Mouse (Mus musculus): ENCODE measurements around the gene Pdpr. TPM values are rescaled to one million over a fixed set of nuclear protein-coding genes. Genes with fewer than 3 reads are reported as not detected.

Pdpr gene
- polyA plus RNA-seq, 1 experiment from 2014 or later = 7.1 TPM

- DNase-seq (ENCODE audit: low spot score) (no peak), ATAC-seq (no peak)
- Histone ChIP-seq H3K4me1 (ENCODE audit: insufficient read depth, low read depth, low read length) (no peaks in the 10 kb centered on the region), H3K27ac (ENCODE audit: low read length) (no peak overlapping the region), H3K9me3 (ENCODE audit: low read length) (no peaks in the 10 kb centered on the region), H3K36me3 (ENCODE audit: insufficient read depth, low read length) (peaks cover 9% of the 10 kb centered on the region; the same call in 1 of the 2 replicates), H3K9ac (replicated peaks; ENCODE audit: low read depth) (no peak overlapping the region), H3K27me3 (replicated peaks; ENCODE audit: insufficient read depth, low read length) (no peaks in the 10 kb centered on the region), H3K4me3 (ENCODE audit: low read depth, low read length) (no peak overlapping the region), H3K4me2 (replicated peaks; ENCODE audit: low read depth, low read length) (no peak overlapping the region)
- TF ChIP-seq CTCF (IDR thresholded peaks at IDR 0.05) (no peak), EP300 (IDR thresholded peaks at IDR 0.05) (no peak)
- 52% methylated on average over 4 of the region's 4 CpGs for WGBS
These were observed 91.1 kb downstream of the Pdpr start for GRCm38 (mm10) chr8:111185472-111185947.

Other genes with a start within 250 kb of the Pdpr start
- gene Cog4, start 248.0 kb upstream of the Pdpr start, polyA plus RNA-seq (2015; fragmentation: Nextera tagmentation; extraction: Ambion mirVana) = 43.3 and 46.4 TPM in 2 replicates
- gene Sf3b3, start 247.8 kb upstream of the Pdpr start, polyA plus RNA-seq (2015; fragmentation: Nextera tagmentation; extraction: Ambion mirVana) = 41.1 and 45.3 TPM in 2 replicates
- 6.2 and 6.7 TPM in 2 replicates for gene Fuk, start 192.1 kb upstream of the Pdpr start, polyA plus RNA-seq (2015; fragmentation: Nextera tagmentation; extraction: Ambion mirVana)
- gene St3gal2, start 174.7 kb upstream of the Pdpr start, polyA plus RNA-seq (2015; fragmentation: Nextera tagmentation; extraction: Ambion mirVana) = 15.5 and 16.7 TPM in 2 replicates
- 6.8 and 8.4 TPM in 2 replicates for gene Ddx19a, start 96.8 kb upstream of the Pdpr start, polyA plus RNA-seq (2015; fragmentation: Nextera tagmentation; extraction: Ambion mirVana)
- gene Ddx19b, start 62.9 kb upstream of the Pdpr start, polyA plus RNA-seq (2015; fragmentation: Nextera tagmentation; extraction: Ambion mirVana) = 3.4 and 3.7 TPM in 2 replicates
- 25.2 and 26.0 TPM in 2 replicates for gene Aars, start 61.5 kb upstream of the Pdpr start, polyA plus RNA-seq (2015; fragmentation: Nextera tagmentation; extraction: Ambion mirVana)
- 4.2 and 5.0 TPM in 2 replicates for gene Exosc6, start 38.3 kb upstream of the Pdpr start, polyA plus RNA-seq (2015; fragmentation: Nextera tagmentation; extraction: Ambion mirVana)
- gene Clec18a, start 2.2 kb upstream of the Pdpr start, polyA plus RNA-seq (2015; fragmentation: Nextera tagmentation; extraction: Ambion mirVana) = not detected in 2 replicates
- gene Glg1, start 164.6 kb downstream of the Pdpr start, polyA plus RNA-seq (2015; fragmentation: Nextera tagmentation; extraction: Ambion mirVana) = 41.6 and 50.5 TPM in 2 replicates
- 10.5 and 13.4 TPM in 2 replicates for gene Rfwd3, start 205.6 kb downstream of the Pdpr start, polyA plus RNA-seq (2015; fragmentation: Nextera tagmentation; extraction: Ambion mirVana)
- 5.2 and 5.5 TPM in 2 replicates for gene Mlkl, start 243.5 kb downstream of the Pdpr start, polyA plus RNA-seq (2015; fragmentation: Nextera tagmentation; extraction: Ambion mirVana)